Mouse (Mus musculus) cerebellum, adult 11-12 months (tissue): ENCODE measurements around the gene Iqub.

Experiments
- DNase-seq: peaks from one replicate; pipeline ENCODE4 v3.0.0; 2022

Iqub gene

DNA sequence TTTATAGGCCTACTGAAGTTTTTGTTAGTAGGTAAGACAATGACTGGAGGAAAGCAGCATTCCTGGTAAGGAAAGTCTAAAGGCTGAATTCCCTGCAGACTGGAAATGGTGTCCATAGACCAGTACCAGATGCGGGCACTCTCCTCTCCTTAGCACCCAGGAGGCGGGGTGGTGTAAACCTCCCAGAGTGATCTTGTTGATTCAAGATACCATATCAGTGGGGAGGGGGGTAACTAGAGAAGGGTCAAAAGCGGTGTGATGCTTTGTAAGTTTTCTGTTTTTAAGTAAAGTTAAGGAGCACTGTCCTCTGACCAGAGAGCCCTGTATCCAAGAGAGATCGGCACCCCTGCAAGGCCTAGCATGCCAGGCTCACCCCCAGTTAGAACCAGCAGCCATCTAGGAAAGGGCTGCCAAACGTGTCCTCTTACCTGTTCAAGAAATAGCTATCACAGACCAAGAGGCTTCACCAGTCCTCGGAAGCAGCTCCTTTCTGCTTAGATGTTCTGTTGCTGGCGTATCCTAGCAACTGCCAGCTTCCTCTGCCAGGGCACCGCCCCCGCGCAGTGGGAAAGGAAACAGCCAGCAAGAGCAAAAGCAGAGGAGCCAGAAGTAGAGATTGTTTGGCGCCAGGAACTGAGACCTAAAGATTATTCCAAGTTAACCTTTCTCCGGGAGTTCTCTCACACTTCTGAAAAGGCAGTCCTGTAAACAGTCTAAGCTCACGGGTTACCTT lies at the start of gene Iqub:
Gene Iqub, minus strand, starts transcription at position 516 of the 733 bp plus-strand sequence.
- peak; percentile 34 for DNase-seq

DNA sequence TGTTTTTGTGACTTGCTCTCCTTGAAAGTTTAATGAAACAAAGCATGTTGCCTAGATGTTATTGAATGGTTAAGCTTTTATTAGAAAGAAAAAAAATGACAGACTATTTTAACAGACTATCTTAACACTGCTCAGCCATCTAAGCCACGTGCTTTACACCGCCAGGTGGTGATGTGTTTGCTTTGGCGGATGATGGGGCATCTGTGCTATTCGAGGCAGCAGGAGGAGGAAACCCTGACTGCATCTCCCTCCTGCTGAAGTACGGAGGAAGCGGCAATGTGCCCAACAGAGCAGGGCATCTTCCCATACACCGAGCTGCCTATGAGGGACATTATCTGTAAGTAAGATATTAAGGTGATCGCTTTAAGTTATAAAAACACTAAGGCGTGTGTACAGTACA lies 49.2 kb upstream of the Iqub start:
- peak; percentile 35 for DNase-seq

DNA sequence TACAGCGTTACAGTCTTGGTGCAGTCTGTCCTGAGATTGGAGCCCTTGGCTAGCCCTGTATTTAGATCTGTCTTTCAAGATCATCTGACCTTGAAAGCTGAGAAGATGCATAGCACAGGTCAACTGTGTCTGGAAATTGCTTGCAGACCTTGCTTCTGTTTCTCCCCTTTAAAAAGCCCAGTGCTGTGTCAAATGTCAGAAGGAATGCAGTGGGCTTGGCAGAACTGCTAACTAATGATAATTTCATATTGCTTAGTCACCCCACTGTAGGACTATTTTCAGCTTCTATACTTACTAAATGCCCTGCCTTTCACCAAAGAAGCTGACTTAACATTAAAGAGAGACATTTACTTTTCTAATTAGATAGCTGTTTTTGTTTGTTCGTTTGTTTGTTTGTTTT lies 40.6 kb upstream of the Iqub start:
- DNase-seq: no peak

DNA sequence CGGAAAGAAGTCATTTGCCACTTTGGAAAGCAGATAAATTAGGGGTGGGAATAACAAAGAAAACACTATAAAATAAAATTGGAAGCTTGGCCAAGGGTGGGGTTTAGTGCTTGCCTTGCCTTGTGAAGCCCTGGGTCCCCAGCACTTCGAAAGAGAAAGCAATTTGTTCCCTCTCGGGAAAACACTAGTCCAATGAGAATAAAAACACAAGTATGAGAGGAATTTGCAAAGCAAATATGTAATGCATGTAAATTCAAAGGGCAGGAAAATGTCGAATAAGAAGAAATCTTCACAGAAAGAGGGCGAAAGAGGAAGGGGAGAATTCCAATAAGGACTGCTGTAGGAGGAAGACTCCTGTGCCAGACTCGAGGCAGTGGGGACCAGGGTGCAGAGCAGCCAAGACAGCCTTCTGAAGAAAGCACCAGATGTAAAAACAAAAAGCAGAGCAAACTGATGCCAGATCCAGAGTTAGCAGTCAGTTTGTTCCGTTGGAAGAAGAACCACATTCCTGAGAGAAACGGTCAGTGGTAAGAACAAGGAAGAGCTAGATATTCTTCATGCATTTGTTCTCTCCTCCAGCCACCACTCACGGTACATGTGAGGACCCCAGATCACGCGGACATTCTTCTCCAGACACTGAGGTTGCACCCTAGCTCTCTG lies 39.7 kb upstream of the Iqub start:
- no peak for DNase-seq

DNA sequence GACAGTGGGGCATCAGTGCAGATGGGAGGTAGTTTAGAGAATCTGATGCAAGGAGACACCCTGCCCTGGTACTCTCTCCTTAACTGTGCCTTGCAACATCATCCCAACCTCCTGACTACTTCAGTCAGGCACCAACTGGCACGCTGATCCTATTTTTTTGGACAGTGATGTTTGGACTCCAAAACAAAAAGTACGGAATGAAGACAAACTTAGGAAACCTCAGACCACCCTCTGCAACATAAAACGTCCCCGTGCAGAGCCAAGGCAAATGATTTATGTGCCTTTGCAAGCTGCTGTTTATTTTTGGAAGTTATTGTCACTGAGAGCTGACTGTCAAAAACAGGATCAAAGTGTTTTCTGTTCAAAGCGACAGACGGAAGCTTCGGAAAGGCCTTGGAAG lies 37.2 kb upstream of the Iqub start:
- DNase-seq: no peak

DNA sequence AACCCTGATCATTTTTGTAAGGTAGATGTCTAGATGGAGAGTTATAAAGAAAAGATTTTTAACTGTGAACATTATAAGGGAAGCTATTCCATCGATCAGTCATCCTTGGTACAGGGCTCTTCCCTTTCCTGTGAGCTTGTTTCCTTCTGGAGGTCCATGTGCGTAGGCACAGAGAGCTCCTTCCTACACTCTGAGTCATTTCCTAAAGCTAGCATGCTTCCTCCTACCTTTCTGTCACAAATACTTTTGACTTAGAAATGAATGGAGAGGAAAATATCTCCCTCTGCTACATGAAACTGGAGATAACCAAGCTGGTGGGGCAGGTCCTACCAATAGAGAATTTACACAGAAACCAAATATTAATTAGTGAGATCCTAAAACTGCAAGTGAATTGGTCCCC lies 34.9 kb upstream of the Iqub start:
- no peak for DNase-seq

DNA sequence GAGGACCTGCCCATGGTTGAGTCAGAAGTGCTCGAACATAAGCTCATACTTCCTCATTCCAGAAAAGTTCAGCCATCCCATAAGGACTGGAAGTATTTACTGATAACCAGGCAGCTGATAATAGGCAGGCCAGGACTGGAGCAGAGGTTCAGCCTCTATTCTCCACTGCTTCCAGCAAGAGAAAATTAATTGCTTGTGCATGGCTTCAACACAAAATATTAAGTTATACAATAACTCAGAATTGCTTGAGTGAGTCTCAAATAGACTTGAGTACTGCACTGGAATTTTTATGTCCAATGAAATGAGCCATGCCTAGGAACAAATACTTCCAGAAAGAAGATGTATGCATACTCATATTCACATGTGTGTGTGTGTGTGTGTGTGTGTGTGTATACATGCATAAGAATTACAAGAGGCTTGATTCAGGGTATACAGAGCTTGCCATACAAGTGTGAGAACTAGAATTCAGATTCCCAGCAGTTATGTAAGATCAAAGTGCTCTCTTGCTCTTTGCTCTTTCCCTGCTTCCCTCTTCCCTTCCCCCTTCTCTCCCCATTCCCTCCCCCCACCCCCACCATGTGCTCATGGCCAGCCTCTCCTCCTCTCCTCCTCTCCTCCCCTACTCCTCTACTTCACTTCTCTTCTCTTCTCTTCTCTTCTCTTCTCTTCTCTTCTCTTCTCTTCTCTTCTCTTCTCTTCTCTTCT lies 32.0 kb upstream of the Iqub start:
- DNase-seq: no peak

DNA sequence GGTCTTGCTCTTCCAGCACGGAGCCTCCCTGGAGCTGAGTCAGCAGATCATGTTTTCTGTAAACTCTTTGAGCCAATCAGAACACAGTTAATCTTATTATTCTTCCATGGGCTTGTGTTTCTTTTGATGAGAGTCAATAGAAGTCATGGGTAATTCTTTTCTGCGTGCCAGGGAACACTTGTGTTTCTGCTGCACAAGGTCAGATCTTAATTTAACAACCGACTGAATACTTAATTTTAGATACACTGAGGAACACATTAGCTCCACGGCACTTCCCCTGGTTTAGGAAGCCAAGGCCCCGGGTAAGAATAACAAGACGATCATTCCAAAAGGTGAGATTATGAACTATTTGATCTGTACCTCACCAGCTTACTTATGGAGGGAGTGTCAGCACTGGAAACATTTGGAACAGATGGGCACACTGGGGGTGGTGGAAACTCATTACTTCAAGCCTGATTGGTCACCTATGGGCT lies 28.3 kb upstream of the Iqub start:
- DNase-seq: peak; percentile 41

DNA sequence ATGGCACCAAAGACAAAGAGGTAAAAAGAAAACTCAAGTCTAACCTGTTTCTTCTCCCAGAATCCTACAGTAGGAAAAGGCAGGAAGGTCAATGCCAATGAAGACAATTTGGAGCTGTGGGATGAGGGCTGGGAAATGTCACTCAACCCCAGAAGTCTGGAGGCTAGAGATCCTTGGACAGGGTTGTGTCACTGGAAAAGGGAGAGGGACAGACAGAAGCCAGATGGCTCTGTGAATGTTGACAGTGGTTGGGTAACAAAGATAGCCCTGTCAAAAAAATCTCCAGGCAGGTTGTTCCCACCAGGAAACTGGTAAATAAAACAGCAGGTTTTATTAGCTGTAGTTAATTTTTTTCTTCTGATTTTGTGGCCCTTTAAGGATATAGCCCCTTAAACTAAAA lies 27.5 kb upstream of the Iqub start:
- DNase-seq: peak; percentile 15

DNA sequence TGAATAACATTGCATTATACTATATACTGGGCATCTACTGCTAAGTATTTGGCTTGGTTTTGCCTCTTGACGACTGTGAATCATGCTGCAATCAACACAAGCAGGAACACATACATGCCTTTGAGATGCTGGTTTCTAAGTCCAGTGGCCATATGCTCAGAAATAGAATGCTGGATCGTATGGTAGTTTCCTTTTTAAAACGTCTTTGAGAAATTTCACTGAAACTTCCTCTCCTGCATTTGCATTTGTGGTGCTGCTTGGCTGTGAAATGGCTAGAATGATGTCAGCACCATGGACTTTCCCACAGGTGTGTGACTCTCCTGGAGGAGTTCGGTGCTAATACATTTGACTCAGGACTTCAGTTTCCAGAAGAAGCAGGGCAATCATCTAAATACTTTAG lies 25.2 kb upstream of the Iqub start:
- DNase-seq: no peak

DNA sequence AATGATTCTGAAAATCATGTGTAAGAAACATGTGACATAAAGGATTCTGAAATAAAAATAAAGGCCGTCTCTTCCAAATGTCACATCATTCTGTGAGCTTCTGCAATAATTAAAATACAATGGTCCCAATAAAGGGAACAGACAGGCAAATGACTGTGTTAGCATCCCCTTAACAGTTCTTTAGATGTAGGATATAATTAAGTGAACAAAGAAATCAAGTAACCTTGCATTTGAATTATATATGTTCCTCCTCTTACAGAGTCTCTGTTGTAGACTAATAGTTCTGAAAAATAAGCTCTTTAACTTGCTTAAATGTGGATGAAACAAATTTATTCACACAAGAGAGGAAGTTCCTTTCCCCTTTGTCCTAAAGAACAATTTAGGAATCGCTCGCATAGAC lies 23.6 kb upstream of the Iqub start:
- no peak for DNase-seq

DNA sequence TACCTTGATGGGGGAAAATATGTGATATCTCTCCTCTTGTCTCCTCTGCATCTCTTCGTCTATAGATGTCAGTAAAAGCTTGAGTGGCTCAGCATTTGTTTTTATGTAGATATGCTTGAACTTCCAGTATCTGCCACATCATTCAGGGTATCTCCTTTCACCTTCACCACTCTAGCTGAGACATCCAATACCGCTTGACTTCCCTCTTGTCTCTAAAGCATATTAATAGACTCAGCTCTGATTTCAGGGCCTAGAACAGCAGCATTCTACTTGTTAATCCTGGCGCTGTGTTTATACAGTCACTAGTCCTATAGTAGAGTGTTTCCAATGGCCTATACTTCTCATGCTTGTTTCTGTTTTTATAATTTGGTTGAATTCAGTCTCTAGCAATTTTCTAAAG lies 17.9 kb upstream of the Iqub start:
- no peak for DNase-seq

DNA sequence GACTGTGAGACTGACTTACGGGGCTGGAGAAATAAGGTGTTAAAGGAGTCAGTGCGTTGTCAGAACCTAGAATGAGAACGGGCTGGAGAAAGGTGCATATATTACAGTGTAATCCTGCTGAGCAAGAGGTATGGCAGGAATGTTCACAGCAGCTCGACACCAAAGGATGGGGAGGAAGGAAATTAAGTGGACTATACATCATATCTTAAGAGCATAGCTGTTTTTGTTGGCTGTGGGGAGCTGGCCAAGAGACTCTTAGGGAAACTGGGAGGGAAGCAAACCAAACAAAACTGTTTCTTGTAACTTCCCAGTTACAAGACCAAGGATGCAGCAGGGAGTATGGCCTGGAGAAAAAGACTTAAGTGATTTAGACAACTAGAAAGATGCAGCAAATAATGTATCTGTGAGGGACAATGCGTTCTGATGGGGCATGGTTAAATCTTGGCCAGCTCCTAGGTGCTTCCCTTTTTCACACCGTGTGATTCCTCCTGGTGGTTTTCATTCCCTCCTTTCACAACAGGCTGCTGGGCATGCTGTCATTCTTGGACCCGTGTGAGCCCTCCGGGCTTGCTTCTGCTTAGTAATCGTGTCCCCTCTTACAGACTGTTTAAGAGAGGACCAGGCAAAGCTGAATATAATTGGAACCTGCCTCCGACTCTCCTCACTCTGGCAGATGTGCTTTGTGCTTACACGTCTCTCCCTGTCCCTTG lies 16.0 kb upstream of the Iqub start:
- peak; percentile 28 for DNase-seq

DNA sequence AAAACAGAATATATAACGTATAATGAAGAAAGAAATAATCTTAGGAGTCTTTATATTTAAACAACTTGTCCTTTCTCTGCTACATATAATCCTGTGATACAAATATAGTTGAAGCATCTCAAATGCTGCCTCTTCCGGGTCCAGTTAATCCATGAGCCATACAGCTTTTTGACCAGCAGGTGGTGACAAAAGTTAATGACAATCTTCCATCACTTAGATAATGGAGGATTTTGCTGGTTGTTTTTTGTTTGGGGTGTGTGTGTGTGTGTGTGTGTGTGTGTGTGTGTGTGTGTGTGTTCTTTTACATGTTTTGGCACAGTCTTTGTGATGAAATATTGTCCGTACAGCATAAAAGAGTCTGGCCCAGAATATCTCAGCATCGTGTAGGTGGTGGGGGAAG lies 15.3 kb upstream of the Iqub start:
- DNase-seq: peak; percentile 41

DNA sequence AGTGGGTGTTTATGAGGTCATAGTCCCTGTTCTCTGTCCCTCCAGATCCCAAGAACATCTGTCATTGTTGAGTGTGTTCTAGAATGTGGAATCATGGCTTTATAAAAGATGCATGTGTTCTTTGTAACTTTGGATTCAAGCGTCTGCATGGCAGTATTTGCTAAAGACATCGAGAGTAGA lies 13.1 kb upstream of the Iqub start, which contains the start of gene Asb15:
Gene Asb15, plus strand, starts transcription at position 81 of the 180 bp plus-strand sequence.
- no peak for DNase-seq

DNA sequence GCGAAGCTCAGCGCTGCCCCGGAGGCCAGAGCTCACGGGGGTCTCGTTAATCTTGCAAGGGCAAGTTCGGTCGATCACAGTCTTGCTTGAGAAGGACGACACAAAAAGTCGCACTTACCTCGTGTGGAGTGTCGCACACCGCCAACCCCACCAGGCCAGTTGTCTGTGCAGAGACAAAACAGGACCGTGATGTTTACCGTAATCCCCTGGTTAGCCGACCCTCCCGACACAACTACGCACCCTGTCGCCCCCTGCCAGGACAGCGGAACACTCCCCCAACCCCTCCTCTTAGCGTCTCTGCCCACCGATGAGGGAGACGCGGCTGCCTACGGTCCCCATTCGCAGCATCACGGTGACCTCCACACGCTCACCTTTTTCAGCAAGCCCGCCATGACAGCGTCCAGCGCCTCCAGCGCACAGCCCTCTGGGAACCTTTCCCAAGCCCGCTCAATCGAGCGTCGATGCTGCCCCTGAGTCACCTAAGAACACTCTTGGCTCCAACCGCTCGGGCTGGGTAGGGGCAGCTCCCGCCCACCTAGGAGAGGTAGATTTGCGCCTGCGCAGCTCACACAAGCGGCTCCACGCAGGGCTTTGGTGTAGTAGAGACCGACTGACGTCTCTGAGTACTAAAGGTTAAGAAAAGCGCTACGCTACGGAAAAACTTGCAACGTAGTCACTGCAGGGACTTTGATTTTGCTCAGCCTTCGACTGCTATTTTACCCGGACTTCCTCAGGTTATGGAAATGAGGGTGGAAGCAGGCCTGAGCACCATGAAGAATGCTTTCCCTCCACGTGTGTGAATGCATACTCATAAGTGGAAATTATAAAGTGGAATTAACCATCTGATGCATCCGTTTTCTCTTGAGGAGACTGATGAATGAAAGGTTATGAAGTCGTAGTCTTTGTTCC lies 12.5 kb upstream of the Iqub start, which contains the start of gene Ndufa5:
Gene Ndufa5, minus strand, starts transcription at position 859 of the 909 bp plus-strand sequence.
- peak; percentile 97 for DNase-seq

DNA sequence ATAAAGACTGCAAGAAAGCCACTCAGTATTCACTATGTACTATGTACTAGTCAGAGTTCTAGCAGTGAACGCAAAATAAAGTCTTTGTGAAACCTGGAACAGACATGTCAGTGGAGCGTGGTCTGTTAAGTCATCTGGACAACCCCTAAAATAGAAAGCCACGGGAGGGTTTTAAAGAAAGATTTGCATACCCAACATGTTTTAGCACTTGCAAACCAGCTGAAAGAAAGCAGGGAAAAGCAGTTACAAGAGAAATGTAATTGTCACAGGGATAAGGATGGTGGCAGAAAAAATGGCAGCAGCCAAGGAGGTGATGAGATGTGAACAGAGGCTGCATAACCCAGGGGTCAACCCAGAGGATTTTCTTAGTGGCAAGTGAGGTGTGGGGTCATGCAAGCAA lies 10.8 kb upstream of the Iqub start:
- no peak for DNase-seq

DNA sequence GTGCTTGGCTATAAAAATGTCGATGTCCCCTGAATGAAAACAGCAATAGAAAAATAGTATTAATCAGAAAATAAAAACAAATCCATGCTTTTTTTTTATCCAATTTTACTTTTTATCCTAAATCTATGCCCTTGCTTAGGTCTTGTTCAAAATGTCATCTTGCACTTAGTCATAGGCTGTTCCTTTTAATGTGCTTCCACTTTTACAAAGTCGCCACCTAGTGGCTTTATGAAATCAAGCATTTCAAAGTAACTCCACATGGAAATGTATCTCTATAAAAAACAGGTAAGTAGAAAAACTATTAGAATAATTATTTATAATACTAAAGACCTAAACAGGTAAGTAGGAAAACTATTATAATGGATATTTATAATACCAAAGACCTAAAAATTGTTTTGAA lies 1.3 kb upstream of the Iqub start:
- no peak for DNase-seq

DNA sequence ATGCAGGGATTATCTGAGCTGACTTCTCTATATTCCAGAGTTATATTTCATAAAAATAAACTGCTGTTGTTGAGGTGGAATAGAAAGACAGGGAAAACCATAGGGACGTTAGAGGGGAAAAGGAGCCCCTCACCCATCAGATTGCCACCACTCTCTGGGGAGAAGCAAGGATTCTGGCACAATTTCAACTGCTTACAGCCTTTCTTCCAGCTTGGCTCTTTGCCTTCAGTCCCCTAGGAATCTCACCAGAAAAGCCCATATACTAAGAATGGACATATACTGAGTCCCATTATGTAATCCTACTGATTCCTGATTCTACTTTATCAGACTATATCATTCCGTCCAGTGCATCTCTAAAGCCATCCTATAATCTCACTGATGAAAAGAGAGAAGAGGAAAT lies 10.7 kb downstream of the Iqub start:
- DNase-seq: no peak

DNA sequence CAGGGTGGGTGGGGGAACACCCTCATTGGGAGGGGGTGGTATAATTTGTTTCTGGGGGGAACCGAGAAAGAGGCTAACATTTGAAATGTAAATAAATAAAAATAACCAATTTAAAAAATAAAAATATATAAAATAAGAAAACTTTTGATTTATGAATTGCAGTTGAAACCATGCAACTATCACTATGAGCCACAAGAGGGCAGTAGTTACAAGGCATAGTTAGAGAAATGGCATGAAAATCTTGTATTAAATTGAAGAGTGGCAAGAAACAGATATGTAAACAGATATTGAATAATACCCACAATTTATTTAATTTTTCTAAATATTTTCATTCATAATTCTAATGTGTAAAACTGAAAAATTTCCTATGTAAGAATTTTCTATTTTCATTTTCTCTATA lies 24.5 kb downstream of the Iqub start:
- no peak for DNase-seq

DNA sequence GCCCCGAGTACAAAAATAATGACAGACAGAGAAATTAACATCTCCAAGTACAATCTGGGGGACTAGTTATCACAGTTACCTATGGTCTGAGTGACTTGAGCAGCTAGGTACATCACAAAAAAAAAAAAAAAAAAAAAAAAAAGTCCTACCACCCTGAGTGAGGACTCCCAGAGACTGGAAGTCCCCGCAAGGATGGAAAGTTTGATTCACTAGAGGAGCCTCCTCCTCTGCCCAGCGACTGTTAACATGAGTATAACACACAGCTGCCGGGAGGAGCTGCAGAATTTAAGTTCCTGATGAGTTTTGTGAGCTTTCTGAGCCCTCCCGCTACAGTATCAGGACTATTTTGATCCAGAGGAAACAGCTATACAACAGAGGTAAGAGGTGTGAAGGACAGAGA lies 28.3 kb downstream of the Iqub start:
- DNase-seq: no peak

DNA sequence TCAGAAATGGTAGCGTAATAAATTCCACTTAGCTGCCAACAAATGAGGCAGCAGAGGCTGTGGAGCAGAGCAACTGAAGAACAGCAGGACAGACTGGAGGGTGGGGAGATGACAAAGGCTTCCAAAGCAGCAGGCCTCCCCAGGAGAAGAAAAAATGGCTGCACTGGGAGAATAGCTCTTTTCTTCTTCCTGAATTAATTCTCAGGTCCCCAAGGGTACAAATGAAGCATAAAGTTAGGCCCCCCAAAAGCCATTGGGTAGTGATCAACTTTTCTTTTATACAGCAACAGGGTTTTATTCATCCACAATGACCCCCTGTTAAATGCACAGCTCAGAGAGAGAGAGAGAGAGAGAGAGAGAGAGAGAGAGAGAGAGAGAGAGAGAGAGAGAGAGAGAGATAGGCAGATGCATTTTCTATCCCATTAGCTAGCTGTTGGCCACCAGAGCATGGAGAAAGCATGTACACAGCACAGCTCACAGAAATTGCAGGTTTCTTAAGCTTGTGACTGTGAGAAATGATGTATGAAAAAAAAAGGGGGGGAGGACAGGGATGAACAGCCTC lies 44.2 kb downstream of the Iqub start:
- no peak for DNase-seq
